Mouse (Mus musculus) liver, embryonic 13.5 days (tissue): Measurements from ENCODE around the gene Nudt7. TPM values are rescaled to one million over a fixed set of nuclear protein-coding genes. Genes with fewer than 3 reads are reported as not detected.

Experiments
- ATAC-seq: fragments of 200-750 bp; cut with Nextera tagmentation; 2 replicates; pipeline ENCODE4 v1.8.0; 2017; ENCODE audit warnings: low read depth, mild to moderate bottlenecking, moderate number of reproducible peaks, moderate library complexity
- DNase-seq: peaks from one replicate; pipeline ENCODE4 v3.0.0; 2022
- H3K27ac ChIP-seq: fragments of 300-500 bp; sonication (generic); 2 replicates; pipeline ENCODE4 v1.5.1; 2015; ENCODE audit warnings: moderate library complexity, mild to moderate bottlenecking, inconsistent platforms
- H3K27me3 ChIP-seq: fragments of 300-500 bp; sonication (generic); 2 replicates; pipeline ENCODE4 v1.6.1; 2015; ENCODE audit warnings: mild to moderate bottlenecking, inconsistent platforms
- H3K36me3 ChIP-seq: fragments of 300-500 bp; sonication (generic); 2 replicates; pipeline ENCODE4 v1.6.1; 2015; ENCODE audit warnings: mild to moderate bottlenecking, inconsistent platforms
- H3K4me1 ChIP-seq: fragments of 300-500 bp; sonication (generic); replicated peaks from 2 replicates; pipeline ENCODE4 v1.6.1; 2015; ENCODE audit warnings: inconsistent platforms
- H3K4me2 ChIP-seq: fragments of 300-500 bp; sonication (generic); 2 replicates; pipeline ENCODE4 v1.6.1; 2015; ENCODE audit warnings: inconsistent platforms, mild to moderate bottlenecking, moderate library complexity
- H3K4me3 ChIP-seq: fragments of 300-500 bp; sonication (generic); replicated peaks from 2 replicates; pipeline ENCODE4 v1.5.1; 2015; ENCODE audit warnings: mild to moderate bottlenecking, inconsistent platforms
- H3K9ac ChIP-seq: fragments of 300-500 bp; sonication (generic); 2 replicates; pipeline ENCODE4 v1.6.1; 2015; ENCODE audit warnings: mild to moderate bottlenecking, inconsistent platforms
- H3K9me3 ChIP-seq: fragments of 300-500 bp; sonication (generic); replicated peaks from 2 replicates; pipeline ENCODE4 v1.6.1; 2016; ENCODE audit warnings: inconsistent platforms
- WGBS: fragments of 180-500 bp; shearing (Covaris S2); methylation state at CpG from one replicate; pipeline ENCODE4 v1.1.7; 2015; ENCODE audit not compliant: insufficient replicate concordance; 5-methylcytosine and 5-hydroxymethylcytosine counted together
- polyA plus RNA-seq: library from polyadenylated mRNA; unstranded; fragments of >200 nt; fragmentation: Nextera tagmentation; extraction: Ambion mirVana; gene quantifications from 2 replicates; pipeline ENCODE4 v1.2.1, GENCODE M21; 2015

Nudt7 gene
- polyA plus RNA-seq, result 16.4 and 19.4 TPM in 2 replicates

DNA sequence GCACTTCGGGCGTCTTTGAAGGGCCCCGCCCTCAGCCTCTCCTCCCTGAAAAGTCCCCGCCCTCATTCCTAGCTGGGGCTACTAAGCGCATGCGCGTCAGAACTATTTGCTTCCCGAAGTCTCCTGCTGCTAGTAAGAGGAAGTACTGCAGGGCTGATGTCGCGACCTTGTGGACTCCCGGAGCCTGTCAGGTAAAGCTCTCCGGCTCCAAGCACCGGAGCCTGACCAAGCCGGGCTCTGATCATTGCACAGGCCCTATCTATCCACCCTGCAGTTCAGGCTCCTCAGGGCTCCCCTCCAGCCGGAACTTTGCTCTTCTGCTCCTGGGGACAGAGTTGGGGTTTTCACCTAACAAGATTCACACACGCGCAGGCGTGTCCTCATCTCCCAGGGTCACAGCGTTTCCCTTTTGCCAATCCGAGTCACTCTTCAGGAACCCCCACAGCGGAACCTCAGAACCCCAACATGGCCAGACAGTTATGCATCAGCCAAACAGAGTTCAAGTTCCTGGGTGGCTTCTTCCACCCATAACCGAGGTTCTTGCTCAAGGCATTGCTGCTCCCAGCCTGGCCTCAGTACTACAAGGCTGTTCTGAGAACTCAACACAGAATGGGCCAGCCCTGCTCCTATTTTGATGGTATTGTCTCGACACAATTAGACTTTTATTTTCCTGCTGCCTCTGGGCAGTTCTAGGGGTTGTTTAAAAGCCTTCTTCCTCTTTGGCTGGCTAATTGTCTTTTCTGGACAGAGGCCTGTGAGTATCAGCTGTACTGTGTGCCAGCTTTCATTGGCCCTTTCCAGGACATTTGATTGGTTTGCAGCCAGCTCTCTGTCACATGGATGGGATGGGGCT is at the start of gene Nudt7:
TSS of gene Nudt7 (plus strand) at position 48 of the 853 bp plus-strand sequence.
- Histone ChIP-seq H3K4me2 (peak within 1 kb of the TSS; percentile 82), H3K27ac (peak within 1 kb of the TSS; percentile 80), H3K4me1 (peaks cover 48% of the 10 kb centered on the region), H3K27me3 (no peaks in the 10 kb centered on the region), H3K36me3 (no peaks in the 10 kb centered on the region), H3K9me3 (no peaks in the 10 kb centered on the region), H3K4me3 (peak within 1 kb of the TSS; percentile 70), H3K9ac (peak within 1 kb of the TSS; percentile 75)
- DNase-seq (peak; percentile 85), ATAC-seq (peak; percentile 91)
- under 1% methylated on average over 23 of the region's 23 CpGs for WGBS

GRCm38 (mm10) chr8:114087932-114088331 is 45.4 kb upstream of the Nudt7 start:
- ATAC-seq, result no peak
- Histone ChIP-seq H3K4me2 (no peak overlapping the region), H3K4me3 (no peak overlapping the region), H3K36me3 (no peaks in the 10 kb centered on the region), H3K27ac (no peak overlapping the region), H3K9me3 (no peaks in the 10 kb centered on the region), H3K4me1 (no peaks in the 10 kb centered on the region), H3K9ac (no peak overlapping the region), H3K27me3 (no peaks in the 10 kb centered on the region)
- WGBS, result 79% methylated on average over 4 of the region's 4 CpGs
- DNase-seq, result no peak

DNA sequence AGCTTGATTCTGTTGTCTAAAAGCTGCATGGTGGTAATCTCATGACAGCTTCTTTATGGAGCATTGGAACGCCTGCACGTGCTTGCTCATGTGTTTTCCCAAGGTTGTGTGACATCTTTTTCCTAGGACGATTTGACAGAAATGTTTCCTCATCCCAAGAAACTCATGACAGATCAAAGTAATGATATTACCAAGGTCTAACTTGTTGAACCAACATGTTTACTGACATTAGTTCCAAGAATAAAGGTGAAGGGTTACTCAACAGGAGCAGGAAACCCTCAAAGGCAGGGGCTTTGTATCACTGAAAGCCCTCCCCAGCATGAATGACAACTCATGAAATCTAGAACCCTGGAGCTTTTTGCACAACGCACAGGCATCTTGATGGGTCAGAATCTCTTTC is 42.6 kb upstream of the Nudt7 start:
- Histone ChIP-seq H3K9me3 (no peaks in the 10 kb centered on the region), H3K27me3 (no peaks in the 10 kb centered on the region), H3K27ac (no peak overlapping the region), H3K4me1 (no peaks in the 10 kb centered on the region), H3K36me3 (no peaks in the 10 kb centered on the region), H3K4me2 (no peak overlapping the region), H3K9ac (no peak overlapping the region), H3K4me3 (no peak overlapping the region)
- no peak for DNase-seq
- 63% methylated on average over 4 of the region's 4 CpGs for WGBS
- no peak for ATAC-seq

- no peak for DNase-seq
- H3K4me1 ChIP-seq, result no peaks in the 10 kb centered on the region
- ATAC-seq, result no peak
- H3K27me3 ChIP-seq, result no peaks in the 10 kb centered on the region
- H3K4me3 ChIP-seq, result no peak overlapping the region
- no peaks in the 10 kb centered on the region for H3K9me3 ChIP-seq
- no peak overlapping the region for H3K4me2 ChIP-seq
- H3K9ac ChIP-seq, result no peak overlapping the region
- no peaks in the 10 kb centered on the region for H3K36me3 ChIP-seq
- no peak overlapping the region for H3K27ac ChIP-seq
- WGBS, result 64% methylated on average over 3 of the region's 3 CpGs
Measured at GRCm38 (mm10) chr8:114093321-114093720, 40.0 kb upstream of the Nudt7 start.

DNA sequence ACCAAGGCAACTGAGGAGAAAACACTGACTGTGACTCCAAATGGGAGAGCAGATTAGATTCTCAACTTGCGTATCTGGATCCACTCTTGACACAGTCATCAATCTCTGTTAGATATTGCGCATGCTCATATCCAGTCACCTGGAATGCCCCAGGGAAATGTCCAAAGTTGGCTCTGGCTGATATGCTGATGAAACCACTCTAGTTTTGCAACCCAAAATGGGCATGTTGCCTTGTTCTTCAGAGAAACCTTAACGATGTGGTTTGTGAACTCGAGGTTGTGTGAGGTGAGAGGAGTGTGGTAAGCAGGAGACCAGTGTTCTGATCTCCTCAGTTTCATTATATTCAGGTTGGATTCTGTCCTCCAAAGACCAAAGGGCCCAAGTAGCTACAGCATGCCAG is 38.8 kb upstream of the Nudt7 start:
- no peak overlapping the region for H3K9ac ChIP-seq
- no peaks in the 10 kb centered on the region for H3K36me3 ChIP-seq
- H3K4me1 ChIP-seq, result no peaks in the 10 kb centered on the region
- no peak overlapping the region for H3K27ac ChIP-seq
- H3K27me3 ChIP-seq, result no peaks in the 10 kb centered on the region
- no peak for DNase-seq
- no peak for ATAC-seq
- 72% methylated on average over 4 of the region's 4 CpGs for WGBS
- H3K4me2 ChIP-seq, result no peak overlapping the region
- H3K4me3 ChIP-seq, result no peak overlapping the region
- no peaks in the 10 kb centered on the region for H3K9me3 ChIP-seq

DNA sequence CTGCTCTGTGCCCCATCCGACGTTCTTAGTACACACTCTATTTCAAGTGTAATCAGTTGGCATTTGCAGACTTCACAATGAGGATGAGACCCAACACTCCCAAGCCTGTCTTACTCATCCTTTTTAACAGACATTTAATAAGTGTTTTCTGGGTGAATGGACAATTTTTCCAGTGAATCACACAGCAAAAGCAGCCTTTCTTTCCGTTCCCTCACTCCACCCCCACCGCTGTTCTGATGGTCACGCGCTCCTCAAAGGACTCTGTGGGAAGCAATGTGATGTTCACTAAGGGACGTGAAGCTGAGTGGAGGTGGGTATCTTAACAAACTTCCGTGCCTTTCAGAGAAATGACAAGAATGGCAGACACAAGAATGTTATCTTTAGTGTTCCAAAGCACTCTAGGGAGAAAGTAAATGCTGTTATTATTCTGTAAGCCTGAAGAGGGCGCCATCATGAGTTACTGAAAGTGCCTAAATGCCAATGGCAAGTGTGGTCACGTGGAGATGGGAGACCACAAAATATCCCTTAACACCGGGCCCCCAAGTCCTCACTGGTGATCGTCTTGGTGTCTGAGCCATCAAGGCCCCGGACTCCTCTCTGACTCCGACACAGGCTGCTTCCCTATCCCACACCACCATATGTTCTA is 32.7 kb upstream of the Nudt7 start:
- 54% methylated on average over 14 of the region's 14 CpGs for WGBS
- no peak for ATAC-seq
- Histone ChIP-seq H3K27me3 (no peaks in the 10 kb centered on the region), H3K36me3 (no peaks in the 10 kb centered on the region), H3K9me3 (no peaks in the 10 kb centered on the region), H3K9ac (no peak overlapping the region), H3K4me2 (no peak overlapping the region), H3K27ac (no peak overlapping the region), H3K4me1 (no peaks in the 10 kb centered on the region), H3K4me3 (no peak overlapping the region)
- no peak for DNase-seq

GRCm38 (mm10) chr8:114103401-114103800 is 30.0 kb upstream of the Nudt7 start:
- Histone ChIP-seq H3K36me3 (no peaks in the 10 kb centered on the region), H3K27ac (no peak overlapping the region), H3K9ac (no peak overlapping the region), H3K4me1 (no peaks in the 10 kb centered on the region), H3K27me3 (no peaks in the 10 kb centered on the region), H3K4me2 (no peak overlapping the region), H3K9me3 (no peaks in the 10 kb centered on the region), H3K4me3 (no peak overlapping the region)
- WGBS, result 69% methylated on average over 7 of the region's 7 CpGs
- DNase-seq, result no peak
- no peak for ATAC-seq

DNA sequence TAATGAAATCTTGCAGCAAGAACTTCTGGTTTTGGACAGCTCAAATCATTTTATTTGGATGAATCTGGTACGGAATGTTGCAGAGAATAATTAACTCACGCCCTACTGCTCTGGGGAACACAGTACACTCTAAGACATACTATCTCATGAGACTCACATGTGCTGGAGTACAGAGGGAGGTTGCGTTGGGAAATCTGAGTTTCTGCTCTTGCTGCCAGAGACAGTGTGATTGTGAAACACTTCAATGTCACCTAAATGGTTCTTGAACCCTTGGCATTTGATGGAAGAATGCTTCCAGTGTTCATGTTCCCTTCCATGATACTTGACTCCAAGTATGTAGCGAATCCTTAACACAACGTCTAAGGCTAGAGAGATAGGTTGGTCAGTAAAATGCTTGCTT is 27.4 kb upstream of the Nudt7 start:
- no peak overlapping the region for H3K4me3 ChIP-seq
- H3K9me3 ChIP-seq, result no peaks in the 10 kb centered on the region
- no peak overlapping the region for H3K27ac ChIP-seq
- H3K4me2 ChIP-seq, result no peak overlapping the region
- 70% methylated on average over 5 of the region's 5 CpGs for WGBS
- no peaks in the 10 kb centered on the region for H3K36me3 ChIP-seq
- ATAC-seq (no peak), DNase-seq (no peak)
- no peaks in the 10 kb centered on the region for H3K4me1 ChIP-seq
- no peak overlapping the region for H3K9ac ChIP-seq
- H3K27me3 ChIP-seq, result no peaks in the 10 kb centered on the region

DNA sequence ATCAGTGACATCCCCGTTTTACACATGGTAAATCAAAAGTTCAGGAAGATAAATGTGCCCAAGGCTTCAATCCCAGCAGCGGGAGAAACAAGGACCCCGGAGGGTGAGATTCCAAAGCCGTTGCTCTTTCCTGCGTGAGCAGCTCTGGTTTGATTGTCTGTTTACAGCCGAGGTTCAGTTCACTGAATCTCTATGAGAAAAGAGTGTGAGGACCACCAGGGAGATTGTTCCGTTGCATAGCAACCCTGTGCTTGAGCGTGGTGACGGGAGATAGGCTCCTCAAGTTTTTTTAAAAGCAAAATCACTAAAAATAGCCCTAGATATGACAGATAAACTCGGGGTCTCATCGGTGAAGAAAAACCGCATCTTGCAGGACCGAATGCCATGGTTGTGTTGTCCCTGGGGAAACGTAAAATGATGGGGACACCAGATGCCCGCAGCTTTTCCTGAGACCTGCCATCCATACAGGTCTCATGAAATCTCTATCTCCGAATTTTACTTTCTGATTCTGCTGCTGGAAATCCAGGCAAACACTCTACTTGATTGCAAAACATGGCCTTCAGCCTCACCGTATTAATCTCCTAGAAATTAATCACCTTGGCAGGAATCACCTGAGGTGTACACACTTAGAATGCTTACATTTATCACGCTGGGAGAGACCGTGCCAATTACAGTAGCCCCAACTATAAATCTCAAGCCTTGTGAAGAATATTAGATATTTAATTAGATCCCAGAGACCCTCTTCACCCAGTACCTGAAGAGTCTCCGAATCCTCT is 23.8 kb upstream of the Nudt7 start:
- Histone ChIP-seq H3K9me3 (no peaks in the 10 kb centered on the region), H3K4me1 (no peaks in the 10 kb centered on the region), H3K9ac (no peak overlapping the region), H3K36me3 (no peaks in the 10 kb centered on the region), H3K4me2 (no peak overlapping the region), H3K27me3 (no peaks in the 10 kb centered on the region), H3K27ac (no peak overlapping the region), H3K4me3 (no peak overlapping the region)
- no peak for DNase-seq
- ATAC-seq, result no peak
- WGBS, result 74% methylated on average over 20 of the region's 20 CpGs

GRCm38 (mm10) chr8:114115076-114115475 is 18.3 kb upstream of the Nudt7 start:
- WGBS, result 50% methylated on average over 1 of the region's 1 CpGs
- Histone ChIP-seq H3K4me2 (no peak overlapping the region), H3K9me3 (no peaks in the 10 kb centered on the region), H3K36me3 (no peaks in the 10 kb centered on the region), H3K9ac (no peak overlapping the region), H3K4me3 (no peak overlapping the region), H3K27ac (no peak overlapping the region), H3K4me1 (peaks cover 4% of the 10 kb centered on the region; the same call in 1 of the 2 replicates), H3K27me3 (no peaks in the 10 kb centered on the region)
- no peak for DNase-seq
- no peak for ATAC-seq

GRCm38 (mm10) chr8:114116049-114116448 is 17.3 kb upstream of the Nudt7 start:
- H3K4me3 ChIP-seq, result no peak overlapping the region
- no peak overlapping the region for H3K27ac ChIP-seq
- H3K9me3 ChIP-seq, result no peaks in the 10 kb centered on the region
- H3K4me2 ChIP-seq, result no peak overlapping the region
- WGBS, result 38% methylated on average over 2 of the region's 2 CpGs
- no peaks in the 10 kb centered on the region for H3K27me3 ChIP-seq
- no peak overlapping the region for H3K9ac ChIP-seq
- H3K4me1 ChIP-seq, result peaks cover 4% of the 10 kb centered on the region; the same call in 1 of the 2 replicates
- ATAC-seq, result no peak
- no peaks in the 10 kb centered on the region for H3K36me3 ChIP-seq
- DNase-seq, result no peak
